Mouse (Mus musculus) testis, adult 10 weeks (tissue): ENCODE measurements around the gene Hist1h4h. TPM values are rescaled to one million over a fixed set of nuclear protein-coding genes. Genes with fewer than 3 reads are reported as not detected.

Experiments used
- polyA plus RNA-seq: library from polyadenylated mRNA; stranded (reverse); fragments of 350-450 nt; fragmentation: Illumina TruSeq; extraction: RNeasy Lipid Tissue Mini Kit (QIAGEN cat#74804); gene quantifications from one replicate; pipeline ENCODE4 v1.2.3, GENCODE M21; 2014; ENCODE audit warnings: low read depth, low replicate concordance

The Hist1h4h gene
- polyA plus RNA-seq, result not detected

GRCm38 (mm10) chr13:23530901-23531875 is at the start of gene Hist1h4h:
Gene Hist1h4h (plus strand): TSS chr13:23531050.

GRCm38 (mm10) chr13:23488400-23489322 is 42.2 kb upstream of the Hist1h4h start, which contains the start of gene Btn2a2:
Gene Btn2a2 (minus strand): TSS chr13:23488857.

GRCm38 (mm10) chr13:23533560-23534367 is 2.9 kb downstream of the Hist1h4h start, which contains the start of gene Hist1h2af:
Gene Hist1h2af (plus strand): TSS chr13:23533906.

GRCm38 (mm10) chr13:23535137-23536075 is 4.6 kb downstream of the Hist1h4h start, which contains the start of gene Hist1h3g:
Gene Hist1h3g (plus strand): TSS chr13:23535422.

GRCm38 (mm10) chr13:23542999-23543607 is 12.3 kb downstream of the Hist1h4h start, which contains the start of gene Hist1h2bh:
Gene Hist1h2bh (minus strand): TSS chr13:23543392.

GRCm38 (mm10) chr13:23543965-23544786 is 13.3 kb downstream of the Hist1h4h start, which contains the start of gene Hist1h3f:
Gene Hist1h3f (plus strand): TSS chr13:23544052.

GRCm38 (mm10) chr13:23551146-23551834 is 20.4 kb downstream of the Hist1h4h start, which contains the start of gene Hist1h4f:
Gene Hist1h4f (minus strand): TSS chr13:23551648.

GRCm38 (mm10) chr13:23552962-23553361 is 22.1 kb downstream of the Hist1h4h start, which contains the start of gene Hist1h1d:
Gene Hist1h1d (plus strand): TSS chr13:23553262.

GRCm38 (mm10) chr13:23561883-23562659 is 31.2 kb downstream of the Hist1h4h start, which contains the start of gene Hist1h3e:
Gene Hist1h3e (minus strand): TSS chr13:23562369.

GRCm38 (mm10) chr13:23571022-23571503 is 40.2 kb downstream of the Hist1h4h start, which contains the start of the genes Hist1h2ae and Hist1h2bg:
Gene Hist1h2ae (minus strand): TSS chr13:23571220.
Gene Hist1h2bg (plus strand): TSS chr13:23571396.

GRCm38 (mm10) chr13:23573898-23574524 is 43.2 kb downstream of the Hist1h4h start, which contains the start of the genes Hist1h2bf and Hist1h2ad:
Gene Hist1h2bf (minus strand): TSS chr13:23574196.
Gene Hist1h2ad (plus strand): TSS chr13:23574381.

GRCm38 (mm10) chr13:23575271-23575851 is 44.5 kb downstream of the Hist1h4h start, which contains the start of gene Hist1h3d:
Gene Hist1h3d (plus strand): TSS chr13:23575763.

